ENCODE assay signal across 19 mouse cellular contexts in genomic region chr3:86887512-86887911, GRCm38 (mm10).
"Had no signal": no experiment of that assay in that cellular context is flagged by ENCODE, and none has a peak within 500 bp of the region (broad histone marks: within the 10 kb centered on the region; RNA-seq: fewer than 3 reads in every experiment).

No protein-coding gene starts in this region.

- H3K4me2 ChIP-seq: liver, embryonic 15.5 days; lung, embryonic 15.5 days; midbrain, embryonic 11.5 days; midbrain, embryonic 13.5 days; midbrain, embryonic 15.5 days; neural tube, embryonic 13.5 days; neural tube, embryonic 15.5 days had no signal

- H3K27ac ChIP-seq: liver, embryonic 15.5 days; lung, embryonic 15.5 days; macrophage; midbrain, embryonic 13.5 days; midbrain, embryonic 15.5 days; neural tube, embryonic 13.5 days; neural tube, embryonic 15.5 days had no signal

- H3K36me3 ChIP-seq: liver, embryonic 15.5 days; lung, embryonic 15.5 days; midbrain, embryonic 15.5 days; neural tube, embryonic 13.5 days; neural tube, embryonic 15.5 days had no signal

- H3K4me3 ChIP-seq: liver, embryonic 15.5 days; lung, embryonic 15.5 days; megakaryocyte, embryonic 14.5 days; midbrain, embryonic 13.5 days; midbrain, embryonic 15.5 days; neural tube, embryonic 13.5 days; neural tube, embryonic 15.5 days had no signal

- H3K9ac ChIP-seq: liver, embryonic 15.5 days; liver, postnatal 0 days; lung, embryonic 15.5 days; midbrain, embryonic 13.5 days; midbrain, embryonic 15.5 days; neural tube, embryonic 13.5 days; neural tube, embryonic 15.5 days had no signal

- ATAC-seq: liver, postnatal 0 days; midbrain, embryonic 13.5 days; midbrain, embryonic 15.5 days had no signal

- H3K27me3 ChIP-seq: liver, embryonic 15.5 days; lung, embryonic 15.5 days; midbrain, embryonic 13.5 days; midbrain, embryonic 15.5 days; neural tube, embryonic 13.5 days; neural tube, embryonic 15.5 days had no signal

- H3K9me3 ChIP-seq: liver, embryonic 15.5 days; lung, embryonic 15.5 days; midbrain, embryonic 13.5 days; midbrain, embryonic 15.5 days; neural tube, embryonic 13.5 days; neural tube, embryonic 15.5 days had no signal

- H3K4me1 ChIP-seq: liver, embryonic 15.5 days had no signal

- DNase-seq: liver, postnatal 0 days; lung, adult 2 months; lung, postnatal 14 days; lung, postnatal 36 days; retina, postnatal 1 day; right cerebral cortex, adult 18-20 months; right cerebral cortex, postnatal 14 days; thymus, adult 18-20 months; thymus, postnatal 14 days; thymus, postnatal 36 days had no signal
